Mouse (Mus musculus): Measurements from ENCODE around the gene Olfr1132. TPM values are rescaled to one million over a fixed set of nuclear protein-coding genes. Genes with fewer than 3 reads are reported as not detected.
"Not testable (repeated sequence)": the region's sequence is repeated elsewhere in the genome, so short reads cannot be mapped to it uniquely, and the experiment has no call there.

Olfr1132 gene
- polyA plus RNA-seq (2014; fragmentation: Nextera tagmentation; extraction: Ambion mirVana) = not detected in 2 replicates

- H3K4me2 ChIP-seq (ENCODE audit: low read length) = no peak within 1 kb of the TSS
- no peaks in the 10 kb centered on the region for H3K36me3 ChIP-seq (ENCODE audit: control insufficient read depth, insufficient read depth, low read length)
- no peak within 1 kb of the TSS for H3K9ac ChIP-seq (ENCODE audit: low read length)
- no peaks in the 10 kb centered on the region for H3K4me1 ChIP-seq (ENCODE audit: control insufficient read depth in 2 of 2, insufficient read depth in 2 of 2, low read length in 2 of 2)
- no peaks in the 10 kb centered on the region for H3K27me3 ChIP-seq (ENCODE audit: control insufficient read depth, insufficient read depth, low read length)
- H3K27ac ChIP-seq (replicated peaks in 1 of 2; ENCODE audit: control insufficient read depth in 1 of 2, insufficient read depth in 1 of 2, low read depth in 2 of 2, low read length in 2 of 2) = no peak within 1 kb of the TSS
- no peak within 1 kb of the TSS for H3K4me3 ChIP-seq (ENCODE audit: control insufficient read depth in 1 of 2, insufficient read depth in 1 of 2, low read depth in 1 of 2, low read length in 2 of 2)
- ATAC-seq (ENCODE audit: insufficient number of reproducible peaks, insufficient read depth, low FRiP score, low read depth) = no peak
- H3K9me3 ChIP-seq (ENCODE audit: control insufficient read depth, low read length) = no peaks in the 10 kb centered on the region
Measured at GRCm38 (mm10) chr2:87637435-87637834, at the start of gene Olfr1132. Gene Olfr1132 (minus strand): TSS chr2:87637535.

GRCm38 (mm10) chr2:87673564-87673963, 36.2 kb upstream of the Olfr1132 start, which contains the start of gene Olfr1135:
Gene Olfr1135 (minus strand): TSS chr2:87673664.
- Histone ChIP-seq H3K4me2 (ENCODE audit: low read length) (no peak within 1 kb of the TSS), H3K9ac (ENCODE audit: low read length) (no peak within 1 kb of the TSS), H3K4me1 (ENCODE audit: control insufficient read depth in 2 of 2, insufficient read depth in 2 of 2, low read length in 2 of 2) (no peaks in the 10 kb centered on the region), H3K36me3 (ENCODE audit: control insufficient read depth, insufficient read depth, low read length) (no peaks in the 10 kb centered on the region), H3K9me3 (ENCODE audit: control insufficient read depth, low read length) (no peaks in the 10 kb centered on the region), H3K4me3 (ENCODE audit: control insufficient read depth in 1 of 2, insufficient read depth in 1 of 2, low read depth in 1 of 2, low read length in 2 of 2) (no peak within 1 kb of the TSS), H3K27ac (replicated peaks in 1 of 2; ENCODE audit: control insufficient read depth in 1 of 2, insufficient read depth in 1 of 2, low read depth in 2 of 2, low read length in 2 of 2) (no peak within 1 kb of the TSS), H3K27me3 (ENCODE audit: control insufficient read depth, insufficient read depth, low read length) (no peaks in the 10 kb centered on the region)
- WGBS = 10% methylated on average over 1 of the region's 1 CpGs
- ATAC-seq (ENCODE audit: insufficient number of reproducible peaks, insufficient read depth, low FRiP score, low read depth) = no peak

GRCm38 (mm10) chr2:87658360-87658759, 21.0 kb upstream of the Olfr1132 start, which contains the start of gene Olfr1134:
Gene Olfr1134 (minus strand): TSS chr2:87658460.
- Histone ChIP-seq H3K4me3 (ENCODE audit: control insufficient read depth in 1 of 2, insufficient read depth in 1 of 2, low read depth in 1 of 2, low read length in 2 of 2) (no peak within 1 kb of the TSS), H3K36me3 (ENCODE audit: control insufficient read depth, insufficient read depth, low read length) (no peaks in the 10 kb centered on the region), H3K27me3 (ENCODE audit: control insufficient read depth, insufficient read depth, low read length) (no peaks in the 10 kb centered on the region), H3K9ac (ENCODE audit: low read length) (no peak within 1 kb of the TSS), H3K4me1 (ENCODE audit: control insufficient read depth in 2 of 2, insufficient read depth in 2 of 2, low read length in 2 of 2) (no peaks in the 10 kb centered on the region), H3K4me2 (ENCODE audit: low read length) (no peak within 1 kb of the TSS), H3K9me3 (ENCODE audit: control insufficient read depth, low read length) (no peaks in the 10 kb centered on the region), H3K27ac (replicated peaks in 1 of 2; ENCODE audit: control insufficient read depth in 1 of 2, insufficient read depth in 1 of 2, low read depth in 2 of 2, low read length in 2 of 2) (no peak within 1 kb of the TSS)
- WGBS = 67% methylated on average over 2 of the region's 2 CpGs
- ATAC-seq (ENCODE audit: insufficient number of reproducible peaks, insufficient read depth, low FRiP score, low read depth) = no peak

GRCm38 (mm10) chr2:87647274-87647673, 9.9 kb upstream of the Olfr1132 start, which contains the start of gene Olfr1133:
Gene Olfr1133 (minus strand): TSS chr2:87647374.
- Histone ChIP-seq H3K36me3 (ENCODE audit: control insufficient read depth, insufficient read depth, low read length) (no peaks in the 10 kb centered on the region), H3K4me2 (ENCODE audit: low read length) (no peak within 1 kb of the TSS), H3K4me1 (ENCODE audit: control insufficient read depth in 2 of 2, insufficient read depth in 2 of 2, low read length in 2 of 2) (no peaks in the 10 kb centered on the region), H3K4me3 (ENCODE audit: control insufficient read depth in 1 of 2, insufficient read depth in 1 of 2, low read depth in 1 of 2, low read length in 2 of 2) (no peak within 1 kb of the TSS), H3K27me3 (ENCODE audit: control insufficient read depth, insufficient read depth, low read length) (no peaks in the 10 kb centered on the region), H3K9me3 (ENCODE audit: control insufficient read depth, low read length) (no peaks in the 10 kb centered on the region), H3K27ac (replicated peaks in 1 of 2; ENCODE audit: control insufficient read depth in 1 of 2, insufficient read depth in 1 of 2, low read depth in 2 of 2, low read length in 2 of 2) (no peak within 1 kb of the TSS), H3K9ac (ENCODE audit: low read length) (no peak within 1 kb of the TSS)
- ATAC-seq (ENCODE audit: insufficient number of reproducible peaks, insufficient read depth, low FRiP score, low read depth) = no peak

- Histone ChIP-seq H3K27ac (replicated peaks in 1 of 2; ENCODE audit: control insufficient read depth in 1 of 2, insufficient read depth in 1 of 2, low read depth in 2 of 2, low read length in 2 of 2) (no peak overlapping the region), H3K36me3 (ENCODE audit: control insufficient read depth, insufficient read depth, low read length) (no peaks in the 10 kb centered on the region), H3K4me1 (ENCODE audit: control insufficient read depth in 2 of 2, insufficient read depth in 2 of 2, low read length in 2 of 2) (no peaks in the 10 kb centered on the region), H3K27me3 (ENCODE audit: control insufficient read depth, insufficient read depth, low read length) (no peaks in the 10 kb centered on the region), H3K4me2 (ENCODE audit: low read length) (no peak overlapping the region), H3K9ac (ENCODE audit: low read length) (no peak overlapping the region), H3K9me3 (ENCODE audit: control insufficient read depth, low read length) (no peaks in the 10 kb centered on the region), H3K4me3 (ENCODE audit: control insufficient read depth in 1 of 2, insufficient read depth in 1 of 2, low read depth in 1 of 2, low read length in 2 of 2) (no peak overlapping the region)
- ATAC-seq (ENCODE audit: insufficient number of reproducible peaks, insufficient read depth, low FRiP score, low read depth) = no peak
Measured at GRCm38 (mm10) chr2:87642441-87642840, 5.1 kb upstream of the Olfr1132 start.

- Histone ChIP-seq H3K27me3 (ENCODE audit: control insufficient read depth, insufficient read depth, low read length) (no peaks in the 10 kb centered on the region), H3K4me1 (ENCODE audit: control insufficient read depth in 2 of 2, insufficient read depth in 2 of 2, low read length in 2 of 2) (no peaks in the 10 kb centered on the region), H3K36me3 (ENCODE audit: control insufficient read depth, insufficient read depth, low read length) (no peaks in the 10 kb centered on the region), H3K9ac (ENCODE audit: low read length) (no peak within 1 kb of the TSS), H3K27ac (replicated peaks in 1 of 2; ENCODE audit: control insufficient read depth in 1 of 2, insufficient read depth in 1 of 2, low read depth in 2 of 2, low read length in 2 of 2) (no peak within 1 kb of the TSS), H3K4me3 (ENCODE audit: control insufficient read depth in 1 of 2, insufficient read depth in 1 of 2, low read depth in 1 of 2, low read length in 2 of 2) (no peak within 1 kb of the TSS), H3K9me3 (ENCODE audit: control insufficient read depth, low read length) (no peaks in the 10 kb centered on the region), H3K4me2 (ENCODE audit: low read length) (no peak within 1 kb of the TSS)
- ATAC-seq (ENCODE audit: insufficient number of reproducible peaks, insufficient read depth, low FRiP score, low read depth) = no peak
- WGBS = 53% methylated on average over 3 of the region's 3 CpGs
Measured at GRCm38 (mm10) chr2:87626804-87627203, 10.5 kb downstream of the Olfr1132 start, which contains the start of gene Olfr1131. Gene Olfr1131 (plus strand): TSS chr2:87627104.

- not testable (repeated sequence) for ATAC-seq (ENCODE audit: insufficient number of reproducible peaks, insufficient read depth, low FRiP score, low read depth); H3K9ac ChIP-seq (ENCODE audit: low read length); H3K27me3 ChIP-seq (ENCODE audit: control insufficient read depth, insufficient read depth, low read length); H3K27ac ChIP-seq (replicated peaks in 1 of 2; ENCODE audit: control insufficient read depth in 1 of 2, insufficient read depth in 1 of 2, low read depth in 2 of 2, low read length in 2 of 2); H3K4me3 ChIP-seq (ENCODE audit: control insufficient read depth in 1 of 2, insufficient read depth in 1 of 2, low read depth in 1 of 2, low read length in 2 of 2); H3K36me3 ChIP-seq (ENCODE audit: control insufficient read depth, insufficient read depth, low read length); H3K9me3 ChIP-seq (ENCODE audit: control insufficient read depth, low read length); H3K4me1 ChIP-seq (ENCODE audit: control insufficient read depth in 2 of 2, insufficient read depth in 2 of 2, low read length in 2 of 2); H3K4me2 ChIP-seq (ENCODE audit: low read length)
Measured at GRCm38 (mm10) chr2:87605912-87606311, 31.4 kb downstream of the Olfr1132 start, which contains the start of gene Olfr1130. Gene Olfr1130 (plus strand): TSS chr2:87606212.
